Mouse (Mus musculus) A20 (cell line): ENCODE results near the gene Txnl4b.

ENCODE experiments used
- DNase-seq: peaks from one replicate; pipeline ENCODE4 v3.0.0-alpha.2; 2011; ENCODE audit warnings: low read depth, low spot score

Txnl4b gene

DNA sequence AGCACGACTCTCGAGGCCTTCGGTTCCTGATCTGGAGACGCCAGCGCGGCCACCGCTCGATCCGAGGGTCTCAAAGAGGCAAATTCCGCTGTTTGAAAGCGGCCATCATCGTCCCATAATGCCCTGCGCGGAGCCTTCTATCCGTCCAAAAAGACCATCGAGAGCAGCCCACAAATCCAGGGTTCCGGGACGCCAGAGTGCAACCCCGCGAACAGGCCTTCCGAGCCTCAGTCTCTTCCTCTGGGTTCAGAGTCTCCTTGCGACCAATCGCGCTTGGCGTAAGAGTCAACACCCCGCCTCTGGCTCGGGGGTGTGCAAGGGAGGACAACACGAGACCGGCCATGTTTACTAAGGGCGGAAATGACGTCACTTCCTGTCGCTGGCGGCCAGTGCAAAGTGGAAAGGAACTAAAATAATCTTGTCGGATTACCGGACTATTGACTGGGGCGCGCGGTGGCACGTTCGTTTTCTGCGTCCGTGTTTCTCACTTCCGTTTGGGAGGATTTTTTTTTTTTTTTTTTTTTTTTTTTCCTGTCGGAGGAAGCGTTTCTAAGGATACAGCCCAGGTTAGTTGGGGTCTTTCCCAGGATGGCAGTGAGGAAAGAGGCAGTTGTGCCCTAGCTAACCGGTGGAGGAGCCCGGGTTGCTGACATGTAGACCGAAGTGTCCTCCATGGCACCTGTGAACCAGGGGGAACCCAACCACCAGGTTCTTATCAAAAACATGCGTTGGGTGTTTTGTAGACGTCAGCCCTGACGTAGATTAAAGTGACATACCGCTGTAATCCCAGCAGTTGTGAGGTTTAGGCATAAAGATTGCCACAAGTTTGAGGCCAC is at the start of gene Txnl4b, which contains the start of gene Dhx38:
TSS of gene Txnl4b (plus strand) at position 395 of the 836 bp plus-strand sequence.
TSS of gene Dhx38 (minus strand) at position 364 of the 836 bp plus-strand sequence.
- peak; percentile 99 for DNase-seq

DNA sequence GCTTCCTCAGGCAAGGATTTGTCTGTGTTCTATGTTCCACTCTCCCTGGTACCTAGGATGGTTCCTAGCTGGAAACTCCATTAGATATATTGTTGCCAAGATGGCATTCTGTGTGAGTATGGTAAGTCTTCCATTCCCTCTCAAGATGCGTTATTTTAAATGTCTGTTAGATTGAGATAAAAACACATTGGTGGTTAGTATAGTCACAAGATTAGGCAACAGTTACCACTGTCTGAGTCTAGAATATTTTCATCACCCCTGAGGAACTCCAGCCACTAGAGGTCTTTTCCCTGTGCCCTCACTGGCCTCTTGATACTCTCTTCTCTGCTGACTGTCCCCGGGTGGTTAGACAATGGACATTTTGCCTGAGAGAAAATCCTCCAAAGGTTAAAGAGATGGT is 41.7 kb upstream of the Txnl4b start:
- DNase-seq, result no peak

DNA sequence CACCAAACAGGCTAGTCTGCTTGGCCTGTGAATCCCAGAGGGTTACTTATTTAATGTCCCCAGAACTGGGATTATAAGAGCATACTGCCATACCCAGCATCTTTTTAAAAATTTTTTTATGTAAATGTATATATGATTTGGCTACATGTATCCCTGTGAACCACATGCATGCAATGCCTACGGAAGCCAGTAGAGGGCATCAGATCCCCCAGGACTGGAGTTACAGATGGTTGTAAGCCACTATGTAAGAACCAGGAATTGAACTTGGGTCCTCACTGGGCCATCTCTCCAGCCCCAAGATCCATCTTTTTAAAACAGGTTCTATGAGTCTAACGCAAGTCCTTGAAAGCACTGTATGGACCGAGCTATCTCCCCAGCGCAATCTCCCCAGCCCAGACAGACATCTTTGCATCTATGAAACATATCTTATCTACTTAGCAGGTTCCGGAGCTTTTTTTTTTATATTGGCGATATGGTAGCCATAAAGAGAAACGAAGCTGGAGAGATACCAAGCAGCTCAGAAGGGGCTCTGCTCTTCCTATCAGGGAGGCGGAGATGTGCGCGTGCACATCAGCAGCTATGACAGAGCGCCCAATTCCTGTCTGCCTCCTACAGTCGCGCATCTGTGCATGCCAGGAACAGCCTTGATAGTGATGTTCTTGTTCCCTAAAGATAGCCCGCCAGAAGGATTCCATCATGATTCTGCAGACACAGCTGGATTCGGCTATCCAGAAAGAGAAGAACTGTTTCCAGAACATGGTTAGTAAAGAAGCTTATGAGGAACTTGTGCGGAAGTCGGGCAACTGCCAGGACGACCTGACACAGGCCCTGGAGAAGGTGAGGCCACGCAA is 30.3 kb upstream of the Txnl4b start:
- peak; percentile 57 for DNase-seq

DNA sequence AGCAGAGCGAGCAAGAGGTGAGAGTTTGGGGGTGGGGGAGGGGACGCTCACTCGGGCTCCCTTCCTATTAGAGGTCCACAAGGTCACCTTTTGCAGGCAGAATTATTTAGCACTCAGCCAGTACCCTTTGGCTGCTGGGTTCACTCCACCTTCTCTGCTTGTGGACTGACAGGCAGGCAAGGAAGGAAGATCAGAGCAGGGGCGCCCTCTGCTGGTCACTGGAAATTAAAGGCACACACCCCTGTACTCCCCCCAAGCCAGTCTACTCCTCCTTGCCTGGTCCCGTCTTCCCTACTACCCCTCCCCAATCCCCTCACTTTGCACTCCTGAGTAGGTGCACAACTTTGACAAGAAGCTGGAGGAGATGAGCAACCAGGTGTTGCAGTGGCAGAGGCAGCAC is 29.0 kb upstream of the Txnl4b start:
- DNase-seq, result peak; percentile 69

DNA sequence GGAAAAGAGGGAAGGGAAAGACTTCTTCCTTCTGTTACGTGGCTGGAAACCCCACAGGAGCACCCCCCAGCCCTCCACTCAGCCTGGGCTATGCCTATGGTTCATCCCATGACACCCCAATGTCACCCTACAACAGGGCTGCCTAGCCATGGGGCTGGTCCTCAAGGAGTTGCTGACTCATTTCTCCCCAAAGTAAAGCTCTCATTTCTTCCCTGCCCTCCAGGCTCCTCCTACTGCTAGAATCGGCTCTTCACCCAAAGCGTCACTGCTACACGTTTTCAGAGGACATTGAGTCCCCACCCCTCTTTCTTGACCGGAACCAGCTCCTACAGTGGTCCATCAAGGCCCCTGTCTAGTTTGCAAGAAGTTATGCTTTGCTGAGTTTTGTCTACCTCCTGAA is 23.5 kb upstream of the Txnl4b start:
- DNase-seq, result no peak

DNA sequence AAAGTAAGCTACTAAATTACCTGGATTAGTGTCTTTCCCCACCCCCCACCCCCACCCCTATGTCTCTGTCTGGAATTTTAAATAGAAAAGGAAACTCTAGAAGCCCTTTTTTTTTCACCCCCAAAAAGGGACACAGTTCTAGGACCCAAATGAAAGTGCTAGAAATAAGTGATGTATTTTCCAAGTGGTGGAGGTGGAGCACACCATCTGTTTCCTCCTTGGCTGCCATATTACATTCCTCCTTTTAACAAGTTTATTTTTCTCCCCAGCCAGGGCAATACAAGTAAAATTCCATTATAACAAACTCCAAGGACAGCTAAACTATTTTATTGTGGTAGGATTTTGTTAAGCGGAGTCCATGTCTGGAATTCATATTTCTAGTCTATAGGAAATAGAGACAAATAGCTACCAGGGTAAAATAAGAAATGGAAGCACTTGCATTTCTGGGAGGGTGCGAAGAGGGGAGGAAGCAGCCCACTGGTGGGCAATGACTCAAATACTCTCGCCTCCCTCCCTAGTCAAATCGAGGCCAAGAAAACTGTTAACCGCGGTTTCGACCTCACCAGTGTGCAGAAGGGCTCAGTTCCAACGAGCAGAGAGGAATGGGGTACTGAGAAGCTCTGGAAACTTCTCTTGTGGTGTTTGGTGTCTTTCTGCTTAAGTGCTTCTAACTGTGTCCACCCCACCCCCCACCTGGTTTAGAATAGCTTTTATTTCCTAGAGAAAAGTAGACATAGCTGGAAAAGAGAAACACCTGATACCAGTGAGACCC is 22.8 kb upstream of the Txnl4b start:
- no peak for DNase-seq

DNA sequence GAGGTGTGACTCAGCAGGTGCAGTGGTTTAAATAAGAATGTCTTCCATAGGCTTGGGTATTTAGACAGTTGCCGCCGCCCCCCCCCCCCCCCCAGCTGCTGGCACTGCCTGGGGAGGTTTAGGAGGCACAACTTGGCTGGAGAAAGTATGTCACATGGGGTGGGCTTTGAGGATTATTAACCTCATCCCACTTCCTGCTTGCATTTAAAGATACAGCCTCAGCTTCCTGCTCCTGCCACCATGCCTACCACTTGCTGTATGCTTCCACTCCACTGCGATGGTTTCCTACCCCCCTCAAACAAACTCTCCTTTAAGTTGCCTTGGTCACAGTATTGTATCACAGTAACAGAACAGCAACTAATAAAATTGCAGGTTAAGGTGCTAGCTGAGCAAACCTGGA is 21.6 kb upstream of the Txnl4b start:
- DNase-seq, result no peak

DNA sequence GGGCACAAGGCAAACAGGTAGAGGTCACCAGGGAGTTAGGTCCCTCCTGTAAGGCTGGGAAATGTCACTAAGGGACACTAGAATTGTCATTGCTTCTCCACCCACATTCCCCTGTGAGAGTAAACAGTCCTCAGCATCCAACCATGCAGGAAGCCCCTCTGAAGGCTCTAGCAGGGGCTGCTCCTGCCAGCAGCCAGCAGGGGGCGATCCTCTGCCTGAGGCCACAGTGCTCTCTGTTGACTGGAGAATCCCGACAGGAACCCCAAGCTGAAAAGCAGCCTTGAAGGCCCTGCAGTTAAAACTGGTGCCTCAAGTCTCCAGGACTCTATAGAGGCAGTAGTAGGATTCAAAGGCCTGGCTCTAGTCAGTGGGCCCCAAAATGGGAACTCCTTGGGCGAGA is 14.0 kb upstream of the Txnl4b start:
- DNase-seq, result peak; percentile 23

DNA sequence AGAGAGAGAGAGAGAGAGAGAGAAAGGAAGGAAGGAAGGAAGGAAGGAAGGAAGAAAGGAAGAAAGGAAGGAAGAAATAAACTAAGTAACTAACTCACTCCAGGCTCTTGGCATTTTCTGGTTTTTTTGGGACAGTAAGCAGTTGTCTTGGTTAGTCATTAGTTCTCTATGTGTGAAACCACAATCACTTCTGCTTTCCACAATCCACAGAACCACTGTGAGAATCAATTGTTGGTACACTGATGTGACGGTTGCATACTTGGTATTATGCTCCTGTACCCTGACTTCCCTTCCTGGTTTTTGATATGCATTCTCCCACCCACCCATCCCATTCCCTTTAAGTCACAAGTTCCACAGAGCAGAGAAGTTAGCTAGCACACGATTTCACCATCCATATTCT is 1.8 kb upstream of the Txnl4b start:
- DNase-seq, result peak; percentile 34

DNA sequence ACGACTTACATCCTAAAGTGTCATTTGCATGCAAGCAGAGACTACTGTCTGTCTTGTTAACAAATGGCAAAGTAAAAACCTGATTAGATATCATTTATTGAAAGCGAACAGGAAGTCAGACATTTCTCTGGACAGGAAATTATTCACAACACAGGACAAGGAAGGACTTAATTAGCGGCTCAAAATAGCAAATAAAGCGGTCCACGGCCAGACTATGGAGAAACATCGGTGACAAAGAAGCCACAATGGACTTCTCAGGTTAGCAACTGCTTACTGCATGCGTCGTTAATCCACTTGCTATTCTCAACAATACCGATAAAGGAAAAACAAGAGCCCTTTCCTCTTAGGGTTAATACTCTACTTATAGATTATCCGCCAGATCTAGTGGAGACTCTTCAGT is 926 bp upstream of the Txnl4b start:
- peak; percentile 47 for DNase-seq

DNA sequence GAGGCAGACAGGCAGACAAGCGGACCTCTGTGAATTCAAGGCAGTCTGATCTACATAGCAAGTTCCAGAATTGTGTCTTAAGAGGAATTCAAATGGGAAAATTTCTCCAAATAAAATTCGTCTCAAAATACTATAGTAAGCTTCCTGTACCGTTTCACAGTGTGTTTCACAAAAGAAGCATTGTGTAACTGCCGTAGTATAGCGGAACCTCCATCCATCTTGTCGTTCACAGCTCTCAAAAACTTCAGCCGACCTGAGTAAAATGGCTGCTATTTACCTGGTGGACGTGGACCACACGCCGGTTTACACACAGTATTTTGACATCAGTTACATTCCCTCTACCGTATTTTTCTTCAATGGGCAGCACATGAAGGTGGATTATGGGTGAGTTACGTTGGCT is 5.4 kb downstream of the Txnl4b start:
- DNase-seq, result no peak

DNA sequence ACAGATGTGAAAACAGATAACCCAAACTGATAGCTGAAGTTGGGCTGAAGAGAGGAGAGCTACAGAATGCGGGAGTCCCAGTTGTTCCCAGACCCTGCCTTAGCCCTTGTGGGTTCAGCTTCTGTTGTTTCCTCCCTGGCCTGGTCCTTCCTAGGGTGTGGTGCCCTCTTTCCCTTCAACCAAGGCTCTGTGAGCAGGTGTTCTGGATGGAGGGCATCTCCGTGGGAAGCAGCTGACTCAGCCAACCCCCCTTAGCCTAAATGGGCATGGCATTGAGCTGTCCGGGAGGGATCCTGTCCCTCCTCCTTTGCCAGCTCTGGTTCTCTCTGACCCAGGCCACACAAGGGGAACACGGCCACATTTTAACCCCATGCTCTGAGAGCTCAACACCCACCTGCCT is 10.6 kb downstream of the Txnl4b start:
- no peak for DNase-seq

DNA sequence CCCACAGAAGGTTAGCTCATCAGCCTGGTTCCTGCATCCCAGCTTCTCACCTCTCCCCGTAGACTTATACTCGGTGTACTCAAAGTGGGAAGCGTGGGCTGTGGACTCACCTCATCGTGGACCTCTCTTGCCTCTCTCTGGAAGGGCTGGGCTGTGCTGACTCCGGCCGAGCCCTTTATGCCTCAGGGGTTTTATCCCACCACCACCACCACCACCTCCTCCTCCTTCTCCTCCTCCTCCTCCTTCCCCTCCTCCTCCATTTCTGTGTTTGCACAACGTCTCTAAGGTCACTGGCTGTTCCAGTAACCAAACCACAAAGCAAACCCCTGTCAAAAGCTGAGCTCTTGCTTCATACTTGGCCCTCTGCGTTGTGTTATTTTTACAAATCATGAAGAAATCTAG is 13.2 kb downstream of the Txnl4b start, which contains the start of gene Hp:
TSS of gene Hp (minus strand) at position 273 of the 402 bp plus-strand sequence.
- DNase-seq, result no peak

DNA sequence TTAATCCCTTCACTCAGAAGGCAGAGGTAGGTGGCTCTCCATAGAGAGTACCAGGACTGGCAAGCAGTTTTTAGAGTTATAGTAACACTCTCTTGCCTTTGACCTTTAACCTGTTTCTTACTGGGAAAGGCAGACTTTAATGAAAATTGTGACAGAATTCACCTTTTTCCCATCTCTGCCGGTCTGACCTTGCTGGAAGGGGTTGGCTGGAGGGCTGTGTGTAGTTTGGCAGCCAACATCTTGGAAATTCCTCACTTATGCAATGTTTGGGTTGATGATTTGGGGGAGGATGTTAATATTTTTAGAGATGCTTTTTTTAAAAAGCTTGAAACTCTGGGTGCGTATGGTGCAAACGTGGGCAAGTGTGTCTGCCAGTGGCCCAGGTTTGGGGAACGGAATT is 18.6 kb downstream of the Txnl4b start:
- DNase-seq, result no peak

DNA sequence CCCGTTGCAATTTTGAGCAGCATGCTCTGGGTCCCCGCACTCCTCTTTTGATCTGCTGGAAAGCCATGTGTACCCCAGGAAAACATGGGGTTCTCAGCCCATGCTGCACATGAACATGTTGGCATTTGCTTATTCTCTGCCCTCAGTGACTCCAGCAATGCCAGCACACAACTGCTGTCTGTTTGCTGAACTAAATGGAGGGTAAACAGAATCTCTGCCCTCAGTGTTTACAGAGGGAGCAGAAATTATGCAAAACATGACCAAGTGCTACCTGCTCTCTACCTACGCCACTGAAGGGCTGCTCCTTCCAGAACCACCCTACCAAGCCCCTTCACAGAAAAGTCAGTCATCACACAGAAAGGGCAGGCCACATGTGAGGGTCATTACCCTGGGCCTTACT is 19.1 kb downstream of the Txnl4b start:
- DNase-seq, result no peak

DNA sequence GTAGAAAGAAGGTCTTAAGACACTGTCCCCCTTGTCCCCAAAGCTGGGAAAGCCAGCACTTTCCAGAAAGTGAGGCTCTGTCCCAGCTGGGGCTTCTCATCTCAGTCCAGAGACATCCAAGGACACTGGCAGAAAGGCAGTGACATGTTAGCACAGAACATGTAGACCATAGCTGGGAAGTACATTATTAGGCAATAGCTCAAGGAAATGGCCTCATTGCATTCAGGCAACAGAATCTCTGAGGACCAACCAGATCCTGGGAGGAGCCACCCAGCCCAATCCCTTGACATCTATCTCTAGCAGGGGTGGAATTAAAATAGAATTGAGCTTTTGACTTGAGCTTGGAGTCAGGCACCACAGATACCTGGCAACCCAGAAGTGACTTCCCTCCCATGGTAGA is 20.0 kb downstream of the Txnl4b start:
- no peak for DNase-seq

DNA sequence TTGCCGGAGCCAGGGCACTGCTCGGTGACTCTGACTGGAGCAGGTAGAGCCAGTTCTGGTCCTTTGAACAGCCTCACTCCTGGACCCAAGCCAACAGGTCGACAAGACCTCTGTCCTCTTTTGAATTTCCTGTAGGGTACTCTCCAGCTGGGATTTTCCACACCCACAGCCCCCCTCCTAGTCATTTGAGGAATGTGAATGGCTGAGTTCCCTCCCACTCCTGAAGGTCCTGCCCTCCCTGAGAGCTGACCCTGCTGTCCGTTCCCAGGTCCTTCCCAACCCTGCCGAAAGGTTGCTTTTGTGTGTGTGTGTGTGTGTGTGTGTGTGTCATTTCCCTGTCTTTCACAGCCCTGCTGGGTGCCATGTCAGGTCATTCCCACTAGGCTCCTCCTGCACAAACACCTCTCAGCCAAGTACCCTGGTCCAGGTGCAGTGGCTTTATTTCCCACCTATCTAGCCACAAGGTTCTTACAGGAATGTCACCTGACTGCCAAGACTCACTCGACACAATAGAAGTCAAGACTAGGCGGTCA is 21.3 kb downstream of the Txnl4b start:
- DNase-seq, result no peak

DNA sequence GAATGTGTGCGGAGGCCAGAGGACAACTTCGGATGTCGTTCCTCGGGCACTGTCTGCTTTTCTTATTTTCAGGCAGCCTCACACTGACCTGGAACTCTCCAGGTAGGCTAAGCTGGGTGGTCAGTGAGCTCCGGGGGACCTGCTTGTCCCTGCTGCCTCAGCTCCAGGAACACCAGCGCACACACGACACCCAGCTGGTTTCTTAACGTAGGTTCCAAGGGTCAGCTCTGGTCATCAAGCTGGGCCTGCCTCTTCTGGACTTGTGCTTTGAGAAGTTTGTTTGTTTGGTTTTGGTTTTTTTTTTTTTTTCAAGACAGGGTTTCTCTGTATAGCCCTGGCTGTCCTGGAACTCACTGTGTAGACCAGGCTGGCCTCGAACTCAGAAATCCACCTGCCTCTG is 25.2 kb downstream of the Txnl4b start:
- DNase-seq, result no peak

DNA sequence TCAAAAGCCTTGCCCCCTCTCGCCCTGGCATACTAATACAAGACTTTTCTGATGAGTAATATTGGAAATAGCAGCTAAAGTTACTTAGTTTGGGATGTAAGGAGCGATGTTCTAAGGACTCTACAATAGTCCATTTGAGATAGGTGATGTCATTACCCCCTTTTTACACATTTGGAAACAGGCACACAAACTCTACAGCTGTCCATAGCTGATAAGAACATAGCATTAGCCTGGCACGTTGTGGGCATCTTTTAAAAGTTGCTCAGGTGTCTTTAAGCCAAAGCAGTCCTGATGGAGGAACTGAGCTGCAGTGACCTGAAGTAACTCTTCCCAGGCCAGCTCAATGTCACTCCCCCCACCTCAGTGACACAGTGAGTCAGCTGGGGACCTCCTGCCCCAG is 25.7 kb downstream of the Txnl4b start:
- no peak for DNase-seq

DNA sequence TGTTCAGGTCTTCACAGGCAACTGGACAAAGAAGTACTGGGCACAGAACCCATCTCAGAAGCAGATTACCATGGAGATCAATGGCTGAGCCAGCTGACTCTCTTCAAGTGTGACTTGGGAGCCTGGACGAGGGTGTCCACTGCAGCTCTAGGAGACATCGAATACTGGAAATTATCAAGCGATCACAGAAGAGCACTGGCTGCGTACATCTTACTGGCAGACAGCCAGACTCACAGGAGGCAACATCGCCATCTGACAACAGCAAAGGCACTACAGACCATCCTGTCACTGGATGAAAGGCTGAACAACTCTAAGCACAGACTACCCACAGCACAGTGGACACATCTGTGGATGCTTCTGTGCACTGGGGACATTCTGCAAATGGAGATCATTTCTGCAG is 26.5 kb downstream of the Txnl4b start:
- no peak for DNase-seq

DNA sequence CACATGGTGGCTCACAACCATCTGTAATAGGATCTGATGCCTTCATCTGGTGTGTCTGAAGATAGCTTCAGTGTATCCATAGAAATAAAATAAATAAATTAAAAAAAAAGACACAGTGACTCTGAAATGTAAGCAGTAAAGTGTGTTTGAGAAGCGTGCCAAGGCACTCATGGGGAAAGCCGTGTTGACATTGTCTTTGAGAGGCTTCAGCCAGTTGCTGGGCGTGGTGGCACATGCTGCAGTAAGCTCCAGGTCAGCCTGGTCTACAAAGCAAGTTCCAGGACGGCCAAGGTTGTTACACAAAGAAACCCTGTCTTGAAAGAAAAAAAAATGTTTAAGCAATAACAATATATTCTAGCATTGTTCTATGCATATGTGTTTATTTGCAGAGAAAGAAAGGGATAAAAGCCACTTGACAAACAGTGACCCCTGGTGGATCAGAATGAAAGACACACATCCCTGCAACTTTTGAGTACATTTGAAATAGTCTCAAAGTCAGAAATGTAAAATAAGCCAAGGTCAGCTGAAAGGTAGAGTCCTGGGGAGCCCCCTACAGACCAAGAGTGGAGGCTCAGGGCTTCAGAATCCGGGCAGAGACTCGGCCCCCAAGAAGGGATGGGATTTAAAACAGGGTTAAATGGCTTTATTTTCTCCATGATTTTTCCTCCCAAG is 27.6 kb downstream of the Txnl4b start:
- peak; percentile 56 for DNase-seq
